Mouse (Mus musculus): ENCODE results near the gene Chd2.

GRCm38 (mm10) chr7:73584009-73584995 lies 42.7 kb upstream of the Chd2 start:
- TF ChIP-seq POLR2A (IDR thresholded peaks at IDR 0.05; ENCODE audit: insufficient read depth, low read length) (no peak), CTCF (IDR thresholded peaks at IDR 0.05; ENCODE audit: low read depth, low read length) (no peak), EP300 (IDR thresholded peaks at IDR 0.05; ENCODE audit: insufficient read depth, low read depth, low read length) (no peak)

Data from ES-Bruce4 (cell line).